Mouse (Mus musculus) lung, adult 2 months (tissue): ENCODE measurements at regions not wholly inside any gene's neighbourhood (a gene's known extent, or its start where the extent isn't known, plus 50 kb on each side); places are given as distances from the start of the nearest gene placed in this dataset.

Experiments
- DNase-seq: peaks from one replicate; pipeline ENCODE4 v3.0.0; 2022
- H3K4me1 ChIP-seq: fragments of 200-500 bp; 2 replicates; pipeline ENCODE4 v1.6.1; 2011; ENCODE audit warnings: low read length; ENCODE audit not compliant: control insufficient read depth, insufficient read depth
- H3K4me3 ChIP-seq: fragments of 200-500 bp; replicated peaks from 2 replicates; pipeline ENCODE3; 2011; ENCODE audit warnings: low read depth, mild to moderate bottlenecking, control low read depth, low read length; ENCODE audit errors: extremely low read depth
- CTCF ChIP-seq: fragments of 200-500 bp; IDR thresholded peaks from 2 replicates; pipeline ENCODE4 v1.5.1; 2011; ENCODE audit warnings: mild to moderate bottlenecking, low read length, control low read depth; ENCODE audit not compliant: insufficient read depth
- POLR2A ChIP-seq: fragments of 200-500 bp; IDR thresholded peaks from 2 replicates; pipeline ENCODE4 v1.6.1; 2011; ENCODE audit warnings: low read depth, mild to moderate bottlenecking, control low read depth, low read length, borderline replicate concordance; ENCODE audit errors: extremely low read depth
- WGBS: fragments of 180-500 bp; shearing (Covaris S2); methylation state at CpG from one replicate; pipeline ENCODE4 v1.1.7; 2018; 5-methylcytosine and 5-hydroxymethylcytosine counted together

GRCm38 (mm10) chr1:80033522-80033921 lies 172.5 kb upstream of the Serpine2 start:
- 23% methylated on average over 6 of the region's 6 CpGs for WGBS
- Histone ChIP-seq H3K4me1 (peaks cover 2% of the 10 kb centered on the region; the same call in 1 of the 2 replicates), H3K4me3 (no peak overlapping the region)
- TF ChIP-seq CTCF: no peak
- no peak for TF ChIP-seq POLR2A
- DNase-seq: no peak

- no peak overlapping the region for H3K4me3 ChIP-seq
- TF ChIP-seq CTCF: no peak
- TF ChIP-seq POLR2A: no peak
- peaks cover 2% of the 10 kb centered on the region; the same call in 1 of the 2 replicates for H3K4me1 ChIP-seq
- 60% methylated on average over 2 of the region's 2 CpGs for WGBS
- DNase-seq: no peak
Observed at GRCm38 (mm10) chr1:80033121-80033520, 172.1 kb upstream of the Serpine2 start.

DNA sequence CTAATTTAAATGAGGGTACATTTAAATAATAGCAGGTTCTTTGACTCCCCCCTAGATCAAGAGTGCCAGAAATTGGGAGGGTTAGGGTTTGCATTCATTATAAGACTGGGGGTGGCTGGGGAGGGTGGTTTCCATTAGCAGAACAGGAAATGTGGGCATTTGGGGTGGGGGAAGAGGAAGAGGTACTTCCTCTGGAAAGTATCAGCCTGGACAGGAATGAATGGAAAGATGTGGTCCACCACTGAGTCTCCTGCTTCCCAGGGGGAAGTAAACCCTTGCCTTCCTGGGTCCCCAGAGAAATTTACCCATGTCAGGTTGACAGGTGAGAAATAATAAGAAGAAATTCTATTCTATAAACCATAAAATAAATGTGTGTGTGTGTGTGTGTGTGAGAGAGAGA lies 171.5 kb upstream of the Serpine2 start:
- no peak for TF ChIP-seq POLR2A
- no peak for TF ChIP-seq CTCF
- no peak for DNase-seq
- peaks cover 2% of the 10 kb centered on the region; the same call in 1 of the 2 replicates for H3K4me1 ChIP-seq
- no peak overlapping the region for H3K4me3 ChIP-seq

DNA sequence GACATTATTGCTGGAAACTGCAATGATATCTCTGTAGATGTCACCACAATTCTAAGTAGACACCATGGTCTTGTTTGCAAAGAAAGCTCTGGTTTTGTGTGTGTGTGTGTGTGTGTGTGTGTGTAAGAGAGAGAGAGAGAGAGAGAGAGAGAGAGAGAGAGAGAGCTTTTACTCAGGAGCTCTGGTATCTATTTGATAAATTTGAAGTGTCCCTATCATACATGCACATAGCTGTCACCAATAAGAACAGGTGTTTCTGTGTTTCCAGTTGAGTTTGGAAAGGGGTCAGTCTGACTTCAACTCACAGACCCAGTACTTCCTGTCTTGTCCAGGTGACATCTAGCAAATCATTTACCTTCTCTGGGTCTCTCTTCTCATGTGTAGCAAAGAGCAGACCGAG lies 169.7 kb upstream of the Serpine2 start:
- no peak for TF ChIP-seq POLR2A
- no peak for TF ChIP-seq CTCF
- WGBS: 68% methylated on average over 1 of the region's 1 CpGs
- peaks cover 2% of the 10 kb centered on the region; the same call in 1 of the 2 replicates for H3K4me1 ChIP-seq
- H3K4me3 ChIP-seq: no peak overlapping the region
- DNase-seq: no peak

GRCm38 (mm10) chr1:80030224-80030623 lies 169.2 kb upstream of the Serpine2 start:
- TF ChIP-seq CTCF (no peak), POLR2A (no peak)
- Histone ChIP-seq H3K4me1 (peaks cover 2% of the 10 kb centered on the region; the same call in 1 of the 2 replicates), H3K4me3 (no peak overlapping the region)
- no peak for DNase-seq
- 63% methylated on average over 3 of the region's 3 CpGs for WGBS

DNA sequence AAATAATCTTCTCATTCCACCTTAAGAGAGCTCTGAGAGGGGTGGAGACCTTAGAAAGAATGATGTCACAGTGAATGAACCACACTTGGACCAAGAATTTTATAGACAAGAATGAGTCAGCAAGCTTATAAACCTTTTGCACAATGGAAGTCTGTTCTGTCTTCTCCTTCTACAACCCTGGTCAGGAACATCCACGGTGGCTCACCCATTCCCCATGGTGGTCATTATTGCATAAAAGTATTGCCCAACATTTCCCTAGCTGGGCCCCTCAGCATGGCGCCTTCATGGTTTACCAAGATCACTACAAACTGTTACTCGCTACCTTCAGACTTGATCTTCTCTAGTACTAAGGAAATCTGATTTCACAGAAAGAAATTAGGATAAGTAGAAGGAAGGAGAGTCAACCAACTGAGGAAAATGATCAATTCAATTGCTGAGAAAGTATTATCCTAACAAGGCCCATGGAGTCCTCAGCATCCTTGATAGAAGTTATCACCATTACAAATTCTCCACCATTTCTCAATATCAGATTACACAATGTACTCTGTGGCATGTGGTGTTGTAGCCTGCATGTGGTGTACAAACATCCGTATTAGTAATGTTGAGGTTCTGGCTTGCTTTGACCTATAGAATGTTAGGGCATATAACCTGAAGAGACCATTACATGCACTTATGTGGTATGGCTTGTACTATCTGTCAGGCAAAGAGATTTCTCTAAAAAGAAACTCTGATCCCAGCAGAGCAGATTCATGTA lies 165.1 kb upstream of the Serpine2 start:
- TF ChIP-seq POLR2A: no peak
- H3K4me3 ChIP-seq: no peak overlapping the region
- WGBS: 78% methylated on average over 4 of the region's 4 CpGs
- peaks cover 2% of the 10 kb centered on the region for H3K4me1 ChIP-seq
- DNase-seq: no peak

DNA sequence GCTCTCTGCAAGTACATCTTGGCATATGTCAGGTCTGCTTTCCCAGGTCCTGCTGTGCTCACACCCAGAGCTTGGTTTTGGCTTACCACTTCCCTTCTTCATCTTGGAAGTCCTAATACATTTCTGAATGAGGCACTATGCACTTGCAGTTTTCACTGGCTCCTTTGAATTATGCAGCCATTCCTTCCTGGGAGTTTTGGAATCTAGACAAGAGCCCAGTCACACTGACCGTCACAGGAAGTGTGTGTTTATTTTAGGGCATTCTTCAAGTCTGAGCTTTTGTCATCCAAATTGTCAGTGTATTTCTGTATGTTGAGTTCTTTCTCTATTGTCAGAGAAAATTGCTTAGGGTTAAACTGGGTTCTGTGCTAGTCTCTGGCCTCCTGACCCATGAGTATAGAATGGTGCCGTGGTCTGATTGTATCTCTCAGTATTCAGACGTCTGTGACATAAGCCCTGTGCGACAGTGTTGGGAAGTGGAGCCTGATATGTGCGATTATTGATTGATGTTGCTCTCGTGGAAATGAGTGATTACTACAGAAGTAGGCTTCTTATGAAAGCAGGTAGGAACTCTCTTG lies 162.6 kb upstream of the Serpine2 start:
- TF ChIP-seq POLR2A: no peak
- TF ChIP-seq CTCF: no peak
- no peak for DNase-seq
- 41% methylated on average over 6 of the region's 6 CpGs for WGBS

DNA sequence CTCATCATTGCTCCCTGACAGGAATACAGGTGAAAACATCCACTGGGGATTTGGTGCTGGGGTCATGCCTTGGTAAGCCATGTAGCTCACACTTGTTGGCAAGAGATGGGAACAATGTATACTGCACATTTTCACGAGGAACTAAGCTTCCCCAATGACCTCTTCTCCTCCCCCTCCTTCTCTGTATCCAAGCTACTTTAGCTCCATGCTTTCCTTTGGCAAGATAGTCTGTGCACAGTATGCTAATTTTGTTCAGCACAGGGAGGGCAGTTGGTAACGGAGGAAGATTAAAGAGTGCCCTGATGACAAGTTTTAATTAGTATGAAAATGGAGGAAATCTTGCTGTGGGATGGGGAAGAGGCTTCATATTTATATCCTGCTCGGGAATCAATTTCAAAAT lies 160.9 kb upstream of the Serpine2 start:
- no peak for DNase-seq
- WGBS: 74% methylated on average over 3 of the region's 3 CpGs
- no peak overlapping the region for H3K4me3 ChIP-seq
- peaks cover 2% of the 10 kb centered on the region for H3K4me1 ChIP-seq
- TF ChIP-seq POLR2A: no peak
- TF ChIP-seq CTCF: no peak

More for the DNA sequence above, 162.6 kb upstream of the Serpine2 start:
- H3K4me1 ChIP-seq: peaks cover 2% of the 10 kb centered on the region
- H3K4me3 ChIP-seq: no peak overlapping the region

GRCm38 (mm10) chr1:80018391-80019065 lies 157.5 kb upstream of the Serpine2 start:
- H3K4me1 ChIP-seq: no peaks in the 10 kb centered on the region; the same call in none of the 2 replicates
- WGBS: 55% methylated on average over 11 of the region's 11 CpGs
- no peak overlapping the region for H3K4me3 ChIP-seq
- TF ChIP-seq CTCF: no peak
- no peak for TF ChIP-seq POLR2A
- DNase-seq: no peak

DNA sequence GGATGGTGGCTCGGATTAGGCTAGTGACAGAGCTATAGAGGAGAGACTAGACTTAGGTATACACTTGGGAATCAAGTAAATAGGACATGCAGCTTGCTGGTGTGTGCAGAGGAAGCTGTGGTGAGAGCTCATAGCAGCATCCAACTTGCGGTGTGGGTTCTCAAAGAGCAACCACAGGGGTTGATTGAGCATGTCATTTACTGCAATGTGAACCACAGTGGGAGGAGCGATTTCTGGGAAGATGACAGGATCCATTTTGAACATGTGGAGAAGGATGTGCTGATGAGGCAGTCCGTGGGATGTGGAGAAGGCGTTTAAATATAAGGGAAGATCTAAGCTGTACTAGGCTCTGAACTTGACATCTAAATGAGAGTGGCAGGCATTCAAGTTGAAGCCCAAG lies 154.5 kb upstream of the Serpine2 start:
- H3K4me1 ChIP-seq: no peaks in the 10 kb centered on the region; the same call in 1 of the 2 replicates
- no peak overlapping the region for H3K4me3 ChIP-seq
- DNase-seq: no peak
- WGBS: 81% methylated on average over 5 of the region's 5 CpGs
- TF ChIP-seq CTCF (no peak), POLR2A (no peak)

- TF ChIP-seq POLR2A (no peak), CTCF (no peak)
- DNase-seq: no peak
- H3K4me3 ChIP-seq: no peak overlapping the region
- H3K4me1 ChIP-seq: no peaks in the 10 kb centered on the region; the same call in 1 of the 2 replicates
- WGBS: 76% methylated on average over 2 of the region's 2 CpGs
Observed at GRCm38 (mm10) chr1:80014586-80014985, 153.6 kb upstream of the Serpine2 start.
